Mouse (Mus musculus) layer of hippocampus, postnatal 36 days (tissue): Measurements from ENCODE around the gene Nyx. TPM values are rescaled to one million over a fixed set of nuclear protein-coding genes. Genes with fewer than 3 reads are reported as not detected.

Source experiments
- DNase-seq, 2 experiments: peaks; one replicate each; pipeline ENCODE4 v3.0.0; 2022
- total RNA-seq, 2 experiments: library from RNA; stranded (reverse); gene quantifications; 2 replicates each; pipeline ENCODE4 v1.2.3; 2021

Nyx gene
- total RNA-seq, 2 experiments from 2014 or later, result 0.95 to 1.1 TPM

DNA sequence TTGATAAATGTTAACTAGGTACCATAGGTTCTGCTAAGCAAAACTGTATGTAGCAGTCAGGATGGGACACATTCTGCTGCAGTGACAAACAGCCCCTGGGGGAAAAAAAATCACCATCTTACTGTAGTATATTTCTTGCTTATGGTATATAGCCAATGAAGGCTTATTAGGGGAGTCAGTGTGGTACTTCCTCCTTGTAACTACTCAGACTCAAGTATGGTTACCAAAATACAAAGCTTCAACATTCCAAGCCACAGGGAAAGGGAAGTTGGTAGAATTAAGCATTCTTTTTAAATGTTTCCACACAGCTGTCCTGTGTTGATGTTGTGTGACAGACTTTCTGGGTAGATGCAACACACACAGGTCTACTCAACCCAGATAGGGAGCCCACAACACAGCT lies 27.0 kb downstream of the Nyx start:
- no peak for DNase-seq

DNA sequence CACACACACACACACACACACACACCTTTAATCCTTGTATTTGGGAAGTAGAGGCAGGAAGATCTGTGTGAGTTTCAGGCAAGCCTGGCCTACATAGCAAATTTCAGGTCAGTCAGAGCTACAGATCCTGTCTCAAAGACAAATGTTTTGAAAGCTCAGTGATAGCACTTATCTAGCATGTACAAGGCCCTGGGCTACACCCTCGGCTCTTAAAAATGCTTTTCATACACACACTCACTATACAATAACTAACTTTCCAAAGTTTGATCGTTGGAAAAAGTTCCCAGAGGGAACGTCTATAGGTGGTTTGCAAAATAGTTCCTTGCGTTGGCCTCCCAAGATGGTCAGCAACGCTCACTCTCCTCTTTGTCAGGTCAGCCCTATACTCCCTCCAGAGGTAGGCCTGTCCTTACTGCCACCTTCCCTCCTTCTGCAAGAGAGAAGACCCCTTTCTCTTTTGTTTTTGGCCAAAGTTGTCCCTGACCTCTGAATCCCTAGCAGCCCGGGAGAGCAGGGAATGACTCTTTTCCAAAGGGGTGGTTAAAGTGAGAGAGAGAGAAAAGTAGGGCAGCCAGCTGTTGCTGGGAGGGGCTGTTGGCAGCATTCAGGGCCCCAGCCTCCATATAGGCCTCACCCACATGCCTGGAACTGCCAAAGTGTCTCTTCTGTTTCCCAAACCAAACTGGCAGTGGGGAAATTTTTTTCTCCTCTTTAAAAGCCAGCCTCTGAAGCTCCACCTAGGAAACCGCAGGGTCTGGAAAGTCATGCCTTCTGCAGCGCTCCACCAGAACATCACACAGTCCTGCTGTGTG lies 29.2 kb downstream of the Nyx start:
- DNase-seq, result no peak

GRCm38 (mm10) chrX:13500284-13500683 lies 34.4 kb downstream of the Nyx start:
- DNase-seq, result no peak

DNA sequence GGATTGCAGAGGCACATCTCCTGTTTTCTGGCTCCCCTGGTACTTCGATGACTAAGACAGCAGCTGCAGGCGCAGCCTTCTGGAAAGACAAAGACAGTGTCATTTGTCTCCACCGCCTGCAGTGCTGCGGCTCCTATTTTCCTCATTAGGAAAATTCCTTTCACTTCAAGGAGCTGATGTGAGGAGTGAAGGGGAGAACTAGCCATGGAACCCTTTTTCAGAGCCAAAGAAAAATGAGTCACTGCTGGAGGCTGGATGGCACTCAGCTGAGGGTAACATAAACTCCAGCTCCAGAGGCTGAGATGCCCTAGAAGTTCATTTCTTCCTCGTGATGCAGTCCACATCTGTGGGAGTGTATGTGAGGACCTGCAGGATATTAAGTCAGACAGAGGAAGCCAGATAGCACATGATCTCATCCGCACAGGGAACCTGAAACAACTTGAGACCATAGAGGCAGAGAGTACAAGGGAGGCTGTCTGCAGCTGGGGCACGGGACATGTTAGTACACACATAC lies 37.0 kb downstream of the Nyx start:
- peak; percentile 13 to 29 for DNase-seq

DNA sequence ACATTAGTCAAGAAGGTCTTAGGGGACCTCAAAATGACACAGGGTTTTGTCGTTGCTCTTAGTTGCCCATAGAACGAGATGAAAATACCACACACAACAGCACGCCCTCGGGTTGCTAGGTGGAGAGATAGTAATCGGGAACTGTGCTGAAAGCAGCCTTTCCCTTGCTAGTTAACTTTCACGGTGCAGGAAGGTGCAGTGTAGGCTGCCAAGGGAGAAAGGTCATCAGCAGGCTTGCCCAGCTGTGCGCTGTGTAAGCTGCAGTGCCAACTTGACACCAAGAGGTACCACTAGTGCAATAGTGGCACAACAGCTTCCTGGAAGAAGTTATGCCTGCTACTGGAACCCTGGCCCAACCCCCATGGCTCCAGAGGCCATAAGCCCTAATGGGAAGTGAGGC lies 38.5 kb downstream of the Nyx start:
- DNase-seq, result no peak

DNA sequence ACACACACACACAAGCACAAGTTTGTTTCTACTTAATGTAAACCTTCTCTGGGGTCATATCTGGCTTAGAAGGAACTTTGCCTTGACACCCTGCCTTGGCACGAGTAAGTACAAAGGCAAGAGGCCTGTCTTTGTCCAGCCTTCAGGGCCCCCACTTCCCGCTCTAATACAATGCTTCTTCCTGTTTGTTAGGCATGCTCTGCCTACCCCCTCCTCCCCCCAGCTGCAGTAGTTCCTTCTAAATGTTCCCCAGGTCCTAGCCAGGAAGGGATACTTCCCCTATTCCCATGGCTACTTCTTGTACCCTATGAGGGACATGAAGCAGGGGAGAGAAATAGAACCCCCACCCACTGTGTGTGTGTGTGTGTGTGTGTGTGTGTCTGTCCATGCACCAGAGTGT lies 40.5 kb downstream of the Nyx start:
- no peak for DNase-seq

DNA sequence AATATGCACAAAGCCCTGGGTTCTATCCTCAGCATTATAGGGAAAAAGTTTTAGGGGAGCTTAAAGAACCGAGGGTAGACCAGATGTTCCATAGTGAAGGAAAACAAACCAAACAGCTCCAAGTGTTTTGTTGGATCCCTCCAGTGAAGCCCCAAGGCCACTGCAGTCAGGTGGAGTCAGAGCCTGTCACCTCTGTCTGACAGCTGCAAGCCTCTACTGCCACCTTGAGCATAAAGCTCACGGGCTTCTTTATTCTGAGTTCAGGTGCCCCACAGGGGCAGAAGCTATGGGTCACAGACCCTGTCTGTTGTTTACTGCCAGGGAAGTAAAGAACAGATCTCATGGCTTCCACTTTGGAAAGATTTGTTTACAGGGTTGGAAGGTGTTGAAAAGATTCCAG lies 47.2 kb downstream of the Nyx start:
- DNase-seq, result no peak

GRCm38 (mm10) chrX:13513864-13514263 lies 48.0 kb downstream of the Nyx start:
- DNase-seq, result no peak

GRCm38 (mm10) chrX:13516451-13516850 lies 50.5 kb downstream of the Nyx start:
- no peak for DNase-seq

DNA sequence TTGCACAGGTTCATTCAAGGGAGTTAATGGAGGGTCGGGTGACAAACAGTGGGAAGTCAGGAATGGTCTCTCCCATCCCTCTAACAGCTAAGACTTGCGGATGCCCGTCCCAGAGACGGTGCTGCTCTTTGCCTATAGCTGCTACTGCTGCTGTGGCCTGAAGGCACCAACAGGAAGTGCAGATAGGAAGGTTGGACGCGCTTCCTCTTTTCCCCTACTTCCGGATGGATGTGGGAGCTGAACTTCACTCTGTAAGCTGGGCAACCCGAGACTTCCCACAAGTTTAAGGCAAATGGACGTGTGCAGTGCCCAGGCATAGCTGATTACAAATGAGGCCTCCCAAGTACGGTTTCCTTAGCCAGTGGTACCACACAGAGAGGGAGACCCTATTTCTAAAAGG lies 52.1 kb downstream of the Nyx start:
- DNase-seq, result no peak

- no peak for DNase-seq
Measured at GRCm38 (mm10) chrX:13518781-13519407, 53.0 kb downstream of the Nyx start.

GRCm38 (mm10) chrX:13519408-13519783 lies 53.5 kb downstream of the Nyx start:
- no peak for DNase-seq

- no peak for DNase-seq
Measured at GRCm38 (mm10) chrX:13520566-13520965, 54.7 kb downstream of the Nyx start.

DNA sequence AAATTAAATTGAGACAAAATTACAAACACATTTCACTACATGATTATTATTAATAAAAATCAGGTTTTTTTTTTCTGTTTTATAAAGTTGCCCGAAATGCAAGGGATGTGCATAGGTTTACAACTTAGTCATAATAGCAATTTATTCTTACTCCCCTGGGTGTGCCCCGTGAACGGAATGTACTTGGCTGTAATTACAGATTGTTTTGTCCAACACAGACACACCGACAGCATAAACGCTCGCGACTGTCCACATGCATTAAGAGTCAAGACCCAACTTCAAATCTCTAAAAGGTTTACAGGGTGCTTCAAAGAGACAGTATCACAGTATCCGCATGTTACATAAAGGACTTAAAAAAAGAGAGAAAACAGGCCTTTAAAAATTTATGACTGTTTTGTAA lies 55.4 kb downstream of the Nyx start:
- no peak for DNase-seq

Other genes starting within 250 kb of the Nyx start
- 100 to 1,000 TPM; 147 to 183 TPM for gene Ddx3x, start 185.1 kb upstream of the Nyx start, total RNA-seq
- gene Gpr34, start 166.0 kb downstream of the Nyx start, total RNA-seq, result 10 to 100 TPM; 10.8 to 13.2 TPM
- not detected for gene Gpr82, start 195.3 kb downstream of the Nyx start, total RNA-seq